ENCODE assay signal across 8 mouse cellular contexts in genomic region chr11:117606137-117606536, GRCm38 (mm10). TPM values are rescaled to one million over a fixed set of nuclear protein-coding genes. Genes with fewer than 3 reads are reported as not detected.
DNase-seq lines count a peak whose midpoint lies in the region; ATAC-seq and TF ChIP-seq lines count a peak whose summit lies in the region.
"Had no signal": no experiment of that assay in that cellular context is flagged by ENCODE, and none has a peak within 500 bp of the region (broad histone marks: within the 10 kb centered on the region; RNA-seq: fewer than 3 reads in every experiment).

No protein-coding gene starts in this region.

- H3K36me3 ChIP-seq in kidney, postnatal 0 days (ENCODE audit: insufficient read depth, low read length): no peaks in the 10 kb centered on the region
- no peaks in the 10 kb centered on the region for H3K36me3 ChIP-seq in forebrain, embryonic 11.5 days (ENCODE audit: control insufficient read depth, insufficient read depth, low read length)
- no peaks in the 10 kb centered on the region for H3K36me3 ChIP-seq in hindbrain, embryonic 16.5 days (ENCODE audit: control insufficient read depth, insufficient read depth, low read length)
- no peaks in the 10 kb centered on the region for H3K36me3 ChIP-seq in neural tube, embryonic 13.5 days

- 0 out of 2 replicates have a peak, but pooled peaks cover 6% of the 10 kb centered on the region for H3K4me1 ChIP-seq in kidney, postnatal 0 days (replicated peaks; ENCODE audit: insufficient read depth, low read length)
- peaks cover 25% of the 10 kb centered on the region for H3K4me1 ChIP-seq in forebrain, embryonic 11.5 days (replicated peaks; ENCODE audit: control insufficient read depth, insufficient read depth, low read length)
- peaks cover 15% of the 10 kb centered on the region for H3K4me1 ChIP-seq in hindbrain, embryonic 16.5 days (ENCODE audit: control insufficient read depth, insufficient read depth, low read depth, low read length)
- peaks cover 50% of the 10 kb centered on the region for H3K4me1 ChIP-seq in neural tube, embryonic 13.5 days (replicated peaks)

- H3K4me2 ChIP-seq in kidney, postnatal 0 days (ENCODE audit: low read length): peak overlapping the region; percentile 32
- 0 out of 2 replicates have a peak overlapping the region, but pooled peaks have one; percentile 21 for H3K4me2 ChIP-seq in forebrain, embryonic 11.5 days (ENCODE audit: low read depth, low read length, severe bottlenecking)
- peak overlapping the region; percentile 27; the same call in 1 of the 2 replicates for H3K4me2 ChIP-seq in hindbrain, embryonic 16.5 days (ENCODE audit: low read length)
- H3K4me2 ChIP-seq in neural tube, embryonic 13.5 days: peak overlapping the region; percentile 30

- H3K9ac ChIP-seq in kidney, postnatal 0 days (ENCODE audit: low read depth, low read length): no peak overlapping the region
- H3K9ac ChIP-seq in forebrain, embryonic 11.5 days (ENCODE audit: low read length): no peak overlapping the region; the same call in 1 of the 2 replicates
- no peak overlapping the region for H3K9ac ChIP-seq in hindbrain, embryonic 16.5 days (ENCODE audit: low read depth, low read length)
- H3K9ac ChIP-seq in neural tube, embryonic 13.5 days: no peak overlapping the region

- TF ChIP-seq CTCF in kidney, postnatal 0 days (IDR thresholded peaks at IDR 0.05; ENCODE audit: low read depth): no peak

- no peak overlapping the region for H3K27ac ChIP-seq in kidney, postnatal 0 days
- no peak overlapping the region for H3K27ac ChIP-seq in forebrain, embryonic 11.5 days (ENCODE audit: low read depth, low read length)
- no peak overlapping the region for H3K27ac ChIP-seq in hindbrain, embryonic 16.5 days (ENCODE audit: low read depth, low read length)
- H3K27ac ChIP-seq in neural tube, embryonic 13.5 days (replicated peaks): peak overlapping the region; percentile 54

- no peaks in the 10 kb centered on the region for H3K27me3 ChIP-seq in kidney, postnatal 0 days (ENCODE audit: insufficient read depth, low read length)
- H3K27me3 ChIP-seq in forebrain, embryonic 11.5 days (ENCODE audit: control insufficient read depth, insufficient read depth, low read length): no peaks in the 10 kb centered on the region; the same call in 1 of the 2 replicates
- no peaks in the 10 kb centered on the region for H3K27me3 ChIP-seq in hindbrain, embryonic 16.5 days (replicated peaks; ENCODE audit: control insufficient read depth, insufficient read depth, low read length)
- H3K27me3 ChIP-seq in neural tube, embryonic 13.5 days: peaks cover 11% of the 10 kb centered on the region

- no peak for DNase-seq in kidney, postnatal 0 days (ENCODE audit: low spot score)
- no peak for DNase-seq in kidney, adult 18-20 months
- DNase-seq in forebrain, embryonic 11.5 days (ENCODE audit: low spot score): no peak
- DNase-seq in cerebellum, adult 8-10 months: no peak
- no peak for DNase-seq in adrenal gland, adult 18-20 months (ENCODE audit: low spot score in 2 of 2)
- DNase-seq: lung, adult 2 months had no signal

- ATAC-seq in kidney, postnatal 0 days (replicated peaks; ENCODE audit: low FRiP score, low read depth): no peak
- no peak for ATAC-seq in forebrain, embryonic 11.5 days (replicated peaks; ENCODE audit: low FRiP score)
- no peak for ATAC-seq in hindbrain, embryonic 16.5 days
- ATAC-seq in neural tube, embryonic 13.5 days (ENCODE audit: low read depth): 0 out of 2 replicates have a peak, but pooled peaks have one; percentile 36

- 20% methylated on average over 9 of the region's 9 CpGs for WGBS in kidney, postnatal 0 days
- 47% methylated on average over 9 of the region's 9 CpGs for WGBS in forebrain, embryonic 11.5 days
- WGBS in hindbrain, embryonic 16.5 days: 35% methylated on average over 9 of the region's 9 CpGs
- 38% methylated on average over 9 of the region's 9 CpGs for WGBS in neural tube, embryonic 13.5 days

- H3K4me3 ChIP-seq in kidney, postnatal 0 days (replicated peaks; ENCODE audit: low read depth, low read length): no peak overlapping the region
- H3K4me3 ChIP-seq in forebrain, embryonic 11.5 days (ENCODE audit: low read depth, low read length): no peak overlapping the region
- H3K4me3 ChIP-seq in hindbrain, embryonic 16.5 days (ENCODE audit: low read length): no peak overlapping the region
- H3K4me3 ChIP-seq in neural tube, embryonic 13.5 days: no peak overlapping the region

- H3K9me3 ChIP-seq in kidney, postnatal 0 days (replicated peaks; ENCODE audit: low read length): no peaks in the 10 kb centered on the region
- no peaks in the 10 kb centered on the region for H3K9me3 ChIP-seq in forebrain, embryonic 11.5 days (ENCODE audit: control insufficient read depth, low read length)
- no peaks in the 10 kb centered on the region for H3K9me3 ChIP-seq in hindbrain, embryonic 16.5 days (ENCODE audit: control insufficient read depth, low read length)
- no peaks in the 10 kb centered on the region for H3K9me3 ChIP-seq in neural tube, embryonic 13.5 days

RNA-seq across cellular contexts. Expression of gene Tnrc6c, which starts 48.0 kb away (rescaled TPM):
- 8.7 and 8.8 TPM in 2 replicates for polyA plus RNA-seq in kidney, postnatal 0 days (2015; fragmentation: Nextera tagmentation; extraction: Ambion mirVana)
- 18.5 and 18.8 TPM in 2 replicates for polyA plus RNA-seq in forebrain, embryonic 11.5 days (2014; fragmentation: Nextera tagmentation; extraction: Ambion mirVana)
- 18.9 and 21.4 TPM in 2 replicates for polyA plus RNA-seq in hindbrain, embryonic 16.5 days (2015; fragmentation: Nextera tagmentation; extraction: Ambion mirVana)
- polyA plus RNA-seq in neural tube, embryonic 13.5 days (2015; fragmentation: Nextera tagmentation; extraction: Ambion mirVana): 24.9 and 26.5 TPM in 2 replicates
- 10 to 100 TPM; 20.4 to 24.5 TPM for total RNA-seq in adrenal gland, adult 18-20 months (2021)
